Mouse (Mus musculus) erythroblast, adult 5-6 weeks (primary cell): ENCODE results near the gene Nt5c1b. TPM values are rescaled to one million over a fixed set of nuclear protein-coding genes. Genes with fewer than 3 reads are reported as not detected.

Experiments used
- ATAC-seq: replicated peaks from 2 replicates; pipeline ENCODE4 v1.8.0; 2016; ENCODE audit warnings: moderate number of reproducible peaks, mild to moderate bottlenecking, moderate TSS enrichment, inconsistent platforms; ENCODE audit not compliant: poor library complexity, low FRiP score, severe bottlenecking
- total RNA-seq, 2 experiments: library from RNA; stranded (forward) in 1 of 2; stranded (reverse) in 1 of 2; fragments of 150-400 nt in 1 of 2; fragments of 200-764, 138-1000 nt in 1 of 2; gene quantifications; 2 replicates each; pipeline versions ENCODE4 v1.2.3 to v1.2.4; 2015 to 2017; ENCODE audit warnings: low replicate concordance in 2 of 2

Nt5c1b gene
- total RNA-seq (2015; ENCODE audit: low replicate concordance) = not detected in 2 replicates
- not detected in 2 replicates for total RNA-seq (2017; ENCODE audit: low replicate concordance)

DNA sequence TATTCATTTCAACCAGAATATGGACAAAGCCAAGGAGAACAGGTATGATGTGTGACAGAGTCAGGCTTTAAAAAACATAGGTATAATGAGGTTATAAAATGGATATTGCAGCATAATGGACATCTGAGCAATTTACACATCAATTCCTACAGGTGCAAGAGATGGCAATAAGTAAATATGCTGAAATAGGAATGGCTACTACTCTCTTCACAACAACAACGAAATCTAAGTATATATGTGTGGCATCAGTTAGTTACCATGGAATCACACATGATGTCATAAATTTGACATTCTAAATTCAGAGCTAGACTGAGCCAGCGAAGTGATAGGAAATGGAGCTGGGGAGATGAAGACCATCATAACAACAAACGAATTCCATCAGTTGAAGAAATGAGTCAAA lies at the start of gene Nt5c1b:
TSS of gene Nt5c1b (plus strand) at position 301 of the 400 bp plus-strand sequence.
- no peak for ATAC-seq

DNA sequence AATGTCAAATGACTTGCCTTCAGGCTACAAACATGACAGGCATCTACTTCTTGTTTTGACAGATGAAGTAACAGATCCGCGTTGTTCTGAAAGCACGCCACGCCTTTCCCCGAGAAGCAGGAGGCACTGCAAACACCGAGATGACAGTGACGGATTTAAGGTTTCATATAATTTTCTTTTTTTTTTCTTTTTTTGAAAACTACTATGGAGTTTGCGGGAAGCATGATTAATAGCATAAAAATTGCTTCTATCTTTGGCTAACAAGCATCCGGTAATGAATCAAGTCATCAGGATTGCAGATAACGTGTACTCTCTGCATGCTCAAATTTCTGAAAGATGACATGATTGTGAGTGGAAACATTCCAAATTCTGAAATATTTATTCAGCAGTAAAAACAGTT lies 42.1 kb upstream of the Nt5c1b start:
- no peak for ATAC-seq

DNA sequence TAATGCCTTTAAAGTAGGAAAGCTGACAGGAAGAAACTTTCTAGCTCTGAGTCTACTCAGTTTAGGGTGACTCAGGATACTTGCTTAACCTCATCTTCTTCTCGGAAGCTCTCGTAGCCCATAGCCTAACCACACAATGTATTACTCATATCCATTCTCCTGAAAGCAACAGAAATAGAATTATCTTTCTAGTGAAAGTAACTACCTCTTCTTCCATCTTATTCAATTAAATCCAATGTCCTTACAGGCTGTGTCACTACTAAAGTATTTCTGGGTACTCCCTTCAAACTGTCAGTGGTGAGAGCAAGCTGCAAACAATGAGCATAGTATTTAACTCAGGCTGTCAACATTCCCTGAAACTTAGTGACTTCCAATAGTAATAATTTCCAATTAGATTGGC lies 40.3 kb upstream of the Nt5c1b start:
- ATAC-seq = no peak

DNA sequence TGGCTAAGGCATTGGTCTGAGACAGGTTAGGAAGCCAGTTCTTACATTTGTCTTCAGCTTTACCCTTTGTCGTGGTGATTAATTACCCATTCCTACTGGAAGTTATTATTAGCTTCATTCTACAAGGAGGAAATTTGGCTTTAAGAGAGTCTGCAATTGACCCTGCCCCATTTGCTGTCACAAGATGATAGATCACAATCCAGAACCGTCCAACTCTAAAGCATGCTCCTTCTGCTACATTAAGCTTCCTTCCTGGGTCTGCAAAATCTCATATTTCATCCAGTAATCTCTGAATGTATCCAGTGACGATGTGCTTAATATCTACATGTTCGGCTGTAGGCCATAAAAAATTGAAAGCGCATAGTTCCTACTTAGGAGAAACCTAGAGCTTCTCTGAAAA lies 29.2 kb upstream of the Nt5c1b start:
- no peak for ATAC-seq

DNA sequence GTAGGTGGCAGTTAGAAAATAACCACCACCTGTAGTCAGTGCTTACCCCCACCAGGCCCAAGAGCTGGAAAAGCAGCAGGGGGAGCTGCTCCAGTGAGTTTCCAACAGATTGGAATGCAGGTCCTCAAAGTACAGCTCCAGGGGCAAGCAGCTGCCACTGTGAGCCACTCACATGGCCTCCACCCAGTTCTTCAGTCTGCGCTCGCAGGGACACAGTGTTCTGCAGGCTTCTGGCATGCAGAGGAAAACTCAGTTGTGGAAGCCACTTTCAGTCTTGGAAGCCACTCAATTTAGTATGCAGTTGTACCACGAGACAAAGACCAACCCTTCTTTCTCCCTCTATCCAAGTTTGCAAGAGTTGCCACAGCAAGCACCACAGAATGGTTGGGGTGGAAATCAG lies 19.1 kb upstream of the Nt5c1b start:
- ATAC-seq = no peak

DNA sequence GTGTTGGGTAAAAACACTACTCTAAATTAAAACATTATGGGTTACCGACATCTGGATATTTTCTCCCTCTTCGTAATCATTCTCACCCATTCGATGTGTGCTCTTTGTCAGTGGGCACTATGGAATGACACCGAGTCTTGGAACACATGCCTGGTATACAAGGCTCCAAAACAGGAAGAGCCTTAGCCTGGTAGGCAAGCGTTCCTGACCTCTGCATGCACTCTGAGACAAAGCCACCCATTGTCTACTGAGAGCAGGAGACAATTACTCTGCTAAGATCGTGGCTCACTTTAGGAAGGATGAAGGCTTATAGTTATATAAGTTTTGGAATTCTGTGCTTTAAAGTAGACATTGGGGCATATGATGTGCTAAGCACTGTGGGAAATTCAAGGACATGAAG lies 12.0 kb upstream of the Nt5c1b start:
- no peak for ATAC-seq

DNA sequence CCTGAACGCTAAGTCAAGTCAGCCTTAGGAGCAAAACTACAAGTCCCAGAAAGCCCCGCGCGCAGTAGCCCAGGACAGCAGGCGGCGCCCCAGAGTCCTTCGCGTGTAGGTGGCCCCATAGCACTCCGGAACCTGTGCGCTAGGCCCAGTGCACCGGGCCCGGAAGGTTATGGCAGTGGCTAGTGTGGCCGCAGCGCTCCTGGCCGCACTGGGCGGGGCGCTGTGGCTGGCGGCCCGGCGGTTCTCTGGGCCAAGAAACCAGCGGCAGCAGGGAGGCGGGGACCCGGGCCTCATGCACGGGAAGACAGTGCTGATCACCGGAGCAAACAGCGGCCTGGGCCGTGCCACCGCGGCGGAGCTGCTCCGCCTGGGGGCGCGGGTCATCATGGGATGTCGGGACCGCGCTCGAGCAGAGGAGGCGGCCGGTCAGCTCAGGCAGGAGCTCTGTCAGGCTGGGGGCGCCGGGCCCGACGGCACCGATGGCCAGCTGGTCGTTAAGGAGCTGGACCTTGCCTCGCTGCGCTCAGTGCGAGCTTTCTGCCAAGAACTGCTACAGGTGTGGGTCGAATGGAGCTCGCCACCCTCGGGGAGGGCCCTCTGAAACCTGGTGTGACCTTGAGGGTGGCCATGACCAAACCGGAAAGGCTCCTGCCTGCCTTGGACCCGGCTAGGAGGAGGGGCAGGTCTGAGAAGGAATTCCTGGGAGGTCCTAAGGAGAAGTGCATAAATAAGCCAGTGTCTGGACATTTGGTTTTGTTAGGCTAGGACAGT lies 21.1 kb downstream of the Nt5c1b start, which contains the start of gene Rdh14:
TSS of gene Rdh14 (plus strand) at position 102 of the 771 bp plus-strand sequence.
- ATAC-seq = peak; percentile 99

DNA sequence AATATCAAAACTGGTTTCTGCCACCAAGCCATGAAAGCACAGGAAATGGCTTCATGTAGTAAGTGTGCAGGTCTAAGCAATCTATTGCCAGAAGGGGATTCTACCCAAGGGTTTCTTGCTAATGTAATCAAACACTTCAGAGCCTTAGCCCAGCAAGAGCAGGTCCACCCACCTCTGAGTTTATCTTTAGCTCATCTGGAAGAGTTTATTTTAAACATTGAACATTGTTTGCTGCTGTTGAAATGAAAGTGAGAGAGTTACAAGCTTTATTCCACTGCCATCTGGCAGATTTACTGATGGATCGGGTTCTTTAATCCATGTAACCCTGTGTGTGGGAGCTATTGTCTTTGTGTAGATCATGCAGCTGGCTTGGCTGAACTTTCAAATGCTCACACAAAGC lies 31.0 kb downstream of the Nt5c1b start:
- no peak for ATAC-seq

DNA sequence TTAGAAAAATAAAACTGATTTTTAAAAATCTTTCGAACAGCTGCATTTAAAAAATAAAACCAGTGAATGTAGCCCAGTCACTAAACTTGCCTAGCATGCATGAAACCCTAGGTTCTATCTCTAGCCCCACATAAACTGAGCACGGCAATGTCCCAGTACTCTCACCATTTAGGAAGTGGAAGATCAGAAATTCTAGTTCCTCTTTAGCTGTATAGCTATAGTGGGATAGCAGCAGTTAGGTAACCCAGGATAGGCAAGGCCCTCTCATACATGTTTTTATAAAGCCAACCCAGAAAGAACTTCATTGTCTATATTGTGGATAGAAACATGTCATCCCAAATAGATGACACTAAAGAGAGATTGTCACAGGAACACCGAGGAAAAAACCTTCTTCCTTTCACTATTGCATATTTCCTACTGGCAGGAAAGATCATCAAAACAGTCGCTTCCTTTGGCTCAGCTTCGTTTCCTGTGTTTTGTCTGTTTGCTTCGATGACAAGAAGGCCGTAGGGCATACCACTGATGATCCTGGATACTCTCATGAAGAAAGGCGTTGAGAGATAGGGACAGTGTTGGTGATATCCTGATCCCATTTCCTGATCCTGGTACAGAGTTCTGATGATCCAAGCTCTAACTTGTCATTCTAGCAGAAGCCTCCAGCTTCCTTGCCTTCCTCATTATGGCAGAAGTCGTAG lies 32.8 kb downstream of the Nt5c1b start:
- no peak for ATAC-seq

DNA sequence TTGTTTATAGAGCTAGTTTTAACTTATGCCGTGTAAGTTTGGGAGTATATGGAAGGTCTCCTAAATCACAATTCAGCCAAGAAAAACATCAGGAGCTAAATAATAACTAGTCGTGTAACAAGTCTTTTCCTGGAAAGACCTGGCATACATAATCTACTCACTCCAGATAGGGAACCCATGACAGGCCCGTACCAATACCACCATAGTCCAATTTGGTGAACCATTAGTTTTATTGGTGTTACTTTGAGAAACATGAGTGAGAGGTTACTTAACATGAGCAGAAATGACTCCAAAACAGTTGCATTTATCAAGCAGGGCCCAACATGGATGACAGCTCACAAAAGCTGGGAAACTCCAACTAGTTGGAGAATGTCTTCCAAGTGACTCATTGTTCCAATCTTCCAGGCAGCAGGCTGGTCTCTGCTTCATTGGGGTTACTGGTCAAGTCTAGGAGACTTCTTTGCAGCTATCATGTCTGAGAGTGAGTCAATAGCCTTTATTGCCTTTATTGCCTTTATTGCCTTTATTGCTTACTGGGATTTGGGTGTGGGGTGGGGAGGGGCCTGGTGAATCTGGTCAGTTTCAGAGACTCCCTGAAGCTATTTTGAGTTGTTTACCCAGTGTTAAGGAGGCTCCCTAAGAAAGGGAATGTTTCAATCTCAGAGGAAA lies 40.9 kb downstream of the Nt5c1b start:
- no peak for ATAC-seq

DNA sequence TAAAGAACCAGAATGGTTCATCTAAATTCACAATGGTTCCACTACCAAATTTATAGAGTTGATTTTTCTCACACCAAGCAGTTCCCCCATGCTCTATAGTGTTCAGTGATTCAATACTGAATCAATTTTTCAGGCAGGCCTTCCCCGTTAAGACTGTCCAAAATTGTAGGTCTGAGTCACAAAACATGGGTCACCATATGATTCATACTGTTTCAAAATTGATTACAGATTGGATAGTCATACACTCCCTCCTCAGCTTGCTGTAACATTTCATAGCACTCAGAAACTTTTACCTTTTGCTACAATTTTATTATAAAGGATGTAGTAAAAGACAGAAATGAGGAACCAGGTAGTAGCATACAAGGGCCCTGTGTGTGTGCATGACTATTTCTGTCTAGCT lies 41.7 kb downstream of the Nt5c1b start:
- ATAC-seq = no peak

DNA sequence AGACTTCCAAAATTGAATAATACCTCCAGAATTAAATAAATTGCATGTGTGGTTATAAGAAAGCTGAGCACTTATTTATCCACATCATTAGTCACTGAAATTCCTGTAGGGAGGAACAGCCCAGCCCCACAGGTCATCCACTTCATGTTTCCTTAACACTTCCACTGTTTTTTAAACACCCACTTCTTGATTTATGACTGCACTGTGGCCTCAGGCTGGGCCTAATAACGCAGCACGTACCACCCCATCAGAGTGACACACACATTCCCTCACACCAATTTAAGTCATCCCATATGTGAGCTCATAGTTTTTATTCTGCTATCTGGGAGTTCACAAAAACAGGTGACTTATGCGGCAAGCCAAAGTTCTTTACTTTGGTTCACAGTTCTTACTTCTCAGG lies 52.6 kb downstream of the Nt5c1b start:
- ATAC-seq = no peak

DNA sequence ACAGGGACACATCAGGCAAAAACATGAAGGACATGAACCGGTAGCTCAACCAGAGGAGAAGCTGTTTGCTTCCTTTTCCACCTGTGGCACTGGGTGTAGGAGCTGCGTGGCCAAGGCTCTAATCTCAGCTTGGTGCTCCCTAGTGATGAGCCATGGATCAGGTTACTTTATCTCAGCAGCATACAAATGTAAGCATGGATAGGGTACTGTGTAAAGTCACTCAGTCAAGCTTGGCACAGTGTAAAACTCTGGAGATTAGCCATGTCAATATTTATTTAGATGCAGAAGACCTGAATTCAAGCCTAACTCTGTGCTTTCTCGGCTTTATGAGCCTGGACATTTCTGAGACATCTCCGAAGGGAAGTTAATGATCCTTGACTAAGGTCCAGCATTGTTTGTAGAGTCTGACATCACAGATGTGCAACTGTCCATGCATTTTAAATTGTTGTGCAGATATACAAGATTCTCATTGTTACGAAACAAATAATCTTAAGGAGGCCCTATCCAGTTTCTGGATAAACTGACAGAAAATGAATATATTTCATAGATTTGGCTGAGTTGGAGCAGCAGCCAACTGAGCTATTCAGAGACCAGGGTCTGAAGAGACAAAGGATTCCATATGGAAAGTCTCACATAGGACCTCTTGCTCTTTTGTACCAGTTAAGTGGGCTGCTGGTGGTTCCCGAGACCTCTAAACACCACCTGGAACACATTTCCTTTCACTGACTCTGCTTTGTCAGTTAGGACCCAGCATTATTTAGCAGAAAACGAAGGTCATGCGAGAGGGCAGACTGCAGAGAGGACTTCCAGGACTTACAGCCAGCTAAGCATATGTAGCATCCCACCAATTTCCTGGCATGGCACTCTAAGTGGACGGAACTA lies 56.5 kb downstream of the Nt5c1b start:
- ATAC-seq = no peak

DNA sequence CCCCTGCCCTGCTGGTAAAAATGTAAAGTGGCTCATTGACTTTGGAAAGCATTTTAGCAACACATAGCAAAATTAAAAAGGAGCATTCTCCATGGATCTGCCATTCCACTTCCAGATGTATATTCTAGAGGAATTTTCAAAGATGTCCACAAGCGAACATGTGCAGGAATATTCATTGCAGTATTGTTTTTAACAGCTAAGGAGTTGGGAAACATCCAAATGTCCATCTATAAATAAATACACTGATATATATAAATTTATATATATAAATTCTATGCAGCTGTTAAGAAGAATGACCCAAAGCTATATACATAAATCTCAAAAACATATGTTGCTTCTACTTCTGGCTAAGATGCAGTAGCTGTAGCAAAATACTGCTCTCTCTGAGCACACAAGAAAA lies 61.2 kb downstream of the Nt5c1b start:
- no peak for ATAC-seq

DNA sequence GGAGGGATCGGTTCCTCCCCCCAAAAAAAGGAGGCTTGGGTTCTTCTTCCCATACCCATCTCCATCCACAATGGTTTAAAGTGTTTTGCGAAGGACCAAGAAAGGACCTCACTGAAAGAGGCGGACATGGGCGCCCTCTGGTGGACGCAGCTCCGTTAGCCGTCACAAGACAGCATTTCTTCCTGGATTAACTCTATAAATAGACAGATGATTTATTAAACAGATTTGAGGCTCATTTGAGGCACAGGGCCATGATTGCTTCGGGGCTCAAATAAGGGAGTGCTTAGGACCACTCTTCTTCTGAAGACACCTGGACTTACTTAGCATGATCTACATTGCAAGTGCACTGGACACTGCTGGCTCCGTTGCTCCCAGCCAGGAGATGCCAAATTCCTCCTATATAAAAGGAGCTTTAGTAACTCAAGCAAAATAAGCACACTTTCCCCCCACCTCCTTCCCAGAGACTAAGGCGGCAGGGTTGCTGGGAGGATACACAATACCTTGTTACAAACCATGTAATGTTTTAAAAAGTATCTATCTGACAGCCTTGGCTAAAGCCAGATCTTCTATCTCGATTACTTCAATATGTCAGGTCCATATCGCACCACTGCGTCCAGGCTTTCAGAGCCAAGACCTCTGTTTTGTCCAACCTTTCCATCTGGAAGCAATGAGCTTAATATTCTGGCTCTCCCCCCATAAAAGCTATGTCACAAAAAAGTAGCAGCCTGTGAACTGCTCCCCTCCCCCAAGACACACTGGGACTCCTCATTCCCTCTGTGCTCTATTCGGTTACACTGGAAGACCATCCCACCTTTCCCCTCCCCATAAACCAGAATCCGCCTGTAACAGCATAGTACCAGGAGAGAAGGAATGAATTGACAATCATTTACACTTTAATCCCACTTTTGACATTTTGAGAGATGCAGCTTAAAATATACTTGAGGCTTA lies 68.6 kb downstream of the Nt5c1b start:
- no peak for ATAC-seq
